Mouse (Mus musculus): ENCODE results near the gene Cdca8.

Cdca8 gene

DNA sequence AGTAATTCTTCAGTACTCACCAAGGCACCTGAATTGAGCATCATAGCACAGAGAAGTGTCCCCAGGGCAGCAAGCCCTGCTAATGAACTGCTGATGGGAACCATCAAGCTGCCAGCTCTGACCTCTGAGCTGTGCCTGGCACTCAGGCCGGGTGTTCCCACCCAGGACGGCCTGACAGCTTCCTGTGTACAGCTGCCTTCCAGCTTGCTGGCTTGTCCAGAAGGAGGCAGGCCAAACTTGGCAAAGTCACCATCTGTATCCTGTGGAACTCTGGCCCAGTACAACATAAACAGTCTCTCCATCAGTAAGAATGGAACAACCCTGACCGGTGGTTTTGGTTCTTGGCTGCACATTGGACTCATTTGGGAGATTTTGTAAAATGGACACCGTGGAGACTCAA is 14.4 kb upstream of the Cdca8 start:
- DNase-seq (ENCODE audit: low spot score in 2 of 2): no peak

DNA sequence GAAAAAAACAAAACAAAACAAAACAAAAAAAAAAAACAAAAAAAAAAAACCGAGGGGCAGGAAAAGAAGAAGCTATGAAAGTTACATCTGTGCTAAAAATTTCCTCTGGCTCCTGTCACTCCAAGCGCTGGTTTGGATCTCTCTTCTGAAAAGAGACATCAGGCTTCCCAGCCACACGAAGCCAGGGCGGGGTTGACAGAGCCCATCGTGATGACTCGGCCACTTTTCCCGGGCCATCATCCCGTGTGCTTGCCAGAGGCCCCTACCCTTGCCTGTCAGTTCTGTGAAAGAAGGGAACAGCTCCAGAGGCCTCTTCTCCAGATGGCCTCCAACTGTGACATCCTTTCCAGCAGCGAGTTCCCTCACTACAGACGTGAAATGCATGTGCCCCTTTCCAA is 11.9 kb upstream of the Cdca8 start:
- DNase-seq (ENCODE audit: low spot score in 2 of 2): no peak

DNA sequence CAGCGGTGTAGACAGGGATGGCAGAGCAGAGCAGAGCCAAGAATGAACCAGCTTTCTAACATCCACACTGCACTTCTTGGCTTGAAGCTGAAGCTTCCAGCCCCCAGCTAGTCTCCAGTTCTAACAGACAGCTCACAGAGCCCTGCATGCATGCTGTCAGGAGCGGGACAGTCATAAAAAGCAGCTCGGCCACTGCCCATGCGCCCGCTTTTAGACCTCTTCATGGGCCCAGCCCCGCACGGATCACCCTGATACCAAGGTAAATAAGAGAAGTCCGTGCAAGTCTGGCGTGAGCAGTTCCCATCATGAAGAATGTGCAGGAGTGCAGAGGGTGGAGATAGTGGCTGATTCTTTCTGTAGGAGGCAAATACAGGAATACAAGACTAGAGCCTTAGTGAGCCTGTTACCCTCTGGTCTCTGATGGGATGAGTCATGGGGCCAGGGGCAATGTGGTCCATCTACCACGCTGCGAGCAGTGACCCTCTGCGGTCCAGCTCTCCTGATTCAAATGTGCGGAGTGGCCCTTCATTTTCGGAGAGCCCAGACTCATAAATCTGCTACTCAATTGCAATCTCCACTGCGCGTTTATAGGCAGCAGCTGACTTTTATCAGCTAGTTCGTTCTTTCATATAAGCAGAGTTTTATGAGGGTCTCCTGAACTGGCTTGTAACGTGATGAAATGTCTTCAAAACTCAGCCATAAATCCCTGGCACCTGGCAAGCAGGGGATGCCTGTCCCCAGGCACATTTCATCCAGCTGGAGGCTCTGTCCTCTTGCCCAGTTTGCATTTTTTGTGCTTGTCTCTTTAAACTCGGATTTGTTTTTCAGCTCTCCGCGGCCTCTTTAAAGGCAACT is 11.3 kb upstream of the Cdca8 start:
- no peak for DNase-seq (ENCODE audit: low spot score in 2 of 2)

DNA sequence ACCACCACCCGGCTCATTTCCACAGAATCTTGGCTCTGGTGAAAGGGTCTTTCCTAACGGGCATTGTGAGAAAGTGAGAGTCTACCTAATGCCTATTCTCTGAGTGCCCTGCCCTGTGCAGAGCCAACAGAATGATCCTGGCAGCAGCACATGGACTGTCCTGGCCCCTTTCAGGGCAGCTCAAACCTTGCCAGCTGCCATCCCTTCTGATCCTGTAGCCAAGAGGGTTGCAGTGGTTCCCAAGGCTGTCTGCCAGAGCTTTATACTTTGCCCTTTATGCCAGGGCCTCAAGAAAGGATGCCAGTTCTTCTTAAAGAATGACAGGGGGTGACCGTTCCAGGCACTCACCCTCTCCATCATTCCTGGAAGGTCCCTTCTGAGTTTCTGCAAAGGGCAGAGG is 10.4 kb upstream of the Cdca8 start:
- DNase-seq (ENCODE audit: low spot score in 2 of 2): no peak

DNA sequence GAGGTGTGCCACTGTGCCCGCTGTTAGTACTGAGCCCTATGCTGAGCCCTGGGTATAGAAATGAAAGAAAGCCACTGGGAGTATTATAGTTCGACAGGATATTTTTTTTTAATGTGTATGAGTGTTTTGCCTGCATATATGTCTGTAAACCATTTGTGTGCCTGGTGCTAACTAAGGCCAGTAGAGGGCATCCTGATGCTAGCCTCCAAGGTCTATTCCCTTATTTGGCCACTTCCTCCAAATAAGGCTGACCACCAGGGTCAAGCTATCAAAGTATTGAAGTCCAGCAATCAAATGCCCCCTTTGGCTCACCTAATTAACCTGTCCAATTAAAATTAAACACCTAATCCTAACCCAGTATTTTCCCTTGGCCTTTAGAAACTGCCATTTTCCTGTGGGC is 5.8 kb upstream of the Cdca8 start:
- no peak for DNase-seq (ENCODE audit: low spot score in 2 of 2)

DNA sequence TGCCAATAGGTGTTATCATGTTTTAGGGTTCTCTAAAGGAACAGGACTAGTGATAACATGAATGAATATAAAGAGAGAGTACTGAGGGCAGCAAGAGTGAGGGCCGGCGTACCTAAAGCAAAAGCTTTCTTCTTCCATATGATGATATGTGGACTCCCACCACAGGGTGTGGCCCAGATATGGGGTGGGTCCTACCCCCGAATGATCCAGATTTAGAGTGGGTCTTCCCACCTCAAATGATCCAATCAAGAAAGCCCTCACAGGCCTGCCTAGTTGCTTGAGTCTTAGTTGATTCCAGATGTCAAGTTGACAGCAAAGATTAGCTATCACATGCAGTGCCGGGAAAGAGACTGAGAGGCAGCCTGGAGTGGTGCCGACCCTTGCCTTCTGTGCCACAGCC is 4.7 kb upstream of the Cdca8 start:
- no peak for DNase-seq (ENCODE audit: low spot score in 2 of 2)

DNA sequence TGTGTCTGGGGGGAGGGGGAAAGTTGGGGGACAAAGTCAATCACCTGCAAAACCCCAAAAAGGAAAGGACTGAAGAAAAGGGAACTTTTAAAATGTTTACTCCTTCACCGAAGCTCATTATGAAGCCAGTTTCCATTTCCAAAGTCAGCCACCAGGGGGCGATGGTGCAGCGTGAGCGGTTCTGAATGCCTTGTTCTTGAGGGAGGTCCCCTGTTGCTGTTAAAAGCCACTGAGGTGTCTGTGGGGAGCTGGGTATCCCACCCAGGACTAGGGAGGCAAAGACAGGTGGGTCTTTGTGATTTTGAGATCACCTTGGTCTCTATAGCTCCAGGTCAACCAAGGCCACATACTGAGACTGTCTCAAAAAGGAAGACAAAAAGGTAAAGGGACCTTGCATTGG is 3.9 kb upstream of the Cdca8 start:
- DNase-seq (ENCODE audit: low spot score in 2 of 2): peak; percentile 58 to 81

DNA sequence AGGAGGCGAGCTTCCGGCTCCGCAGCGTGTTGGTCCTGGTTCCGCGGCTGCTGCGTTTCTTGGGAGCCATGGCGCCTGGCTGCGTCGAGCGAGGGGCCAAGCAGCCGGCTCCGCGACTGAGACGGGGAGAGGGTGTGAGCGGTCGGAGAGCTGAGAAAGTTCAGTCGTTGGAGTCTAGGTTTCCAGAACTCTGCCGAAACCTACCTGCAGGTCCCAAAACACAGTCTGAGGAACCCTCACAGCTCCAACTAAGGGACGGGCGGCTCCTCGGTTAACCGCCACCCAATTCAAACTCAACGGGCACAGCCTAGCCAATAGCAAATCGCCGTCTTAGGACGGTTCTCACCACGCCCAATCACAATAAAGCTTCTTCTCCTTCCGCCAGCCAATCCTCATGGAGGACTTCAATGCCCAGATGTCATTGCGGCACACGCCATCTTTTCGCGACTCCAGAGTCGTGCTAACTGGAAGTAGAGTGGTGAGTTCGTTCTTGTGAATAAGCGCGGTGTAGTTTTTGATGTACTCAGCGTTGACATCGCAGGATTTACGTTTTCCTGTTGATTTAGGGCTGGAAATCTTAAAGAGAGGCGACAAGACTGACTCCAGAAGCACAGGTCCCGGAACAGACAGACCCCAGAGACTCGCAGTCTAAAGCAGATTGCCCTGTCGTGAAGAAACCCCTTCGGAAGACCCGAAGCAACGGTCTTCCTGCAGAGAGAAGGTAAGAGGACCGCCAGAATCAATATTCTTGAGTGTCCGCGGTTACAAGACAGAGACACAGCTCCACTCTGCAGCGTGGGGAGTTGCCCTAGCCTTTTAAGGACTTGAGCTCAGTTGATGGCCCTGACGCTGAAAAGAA is 2.3 kb downstream of the Cdca8 start, which contains the start of gene 9930104L06Rik:
Gene 9930104L06Rik, plus strand, starts transcription at position 436 of the 859 bp plus-strand sequence.
- peak; percentile 88 to 91 for DNase-seq (ENCODE audit: low spot score in 2 of 2)

DNA sequence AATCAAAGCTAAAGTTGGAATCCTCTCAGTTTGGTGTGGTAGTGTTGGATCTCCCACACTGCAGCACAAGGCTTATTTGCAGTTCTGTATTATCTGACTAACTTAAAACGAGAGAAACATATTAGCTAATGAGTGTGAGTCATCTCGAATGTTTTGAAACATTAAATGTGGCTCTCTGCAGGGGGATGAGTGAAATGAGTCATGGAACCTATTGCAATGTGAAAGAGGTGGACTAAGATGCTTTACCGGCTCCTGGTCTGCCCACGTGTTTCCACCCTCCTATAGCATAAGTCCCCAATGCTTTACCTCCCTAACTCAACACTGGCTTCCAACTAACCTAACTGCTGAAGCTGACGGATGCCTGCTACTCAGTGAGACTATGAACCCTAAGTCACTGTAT is 11.0 kb downstream of the Cdca8 start:
- no peak for DNase-seq (ENCODE audit: low spot score in 2 of 2)

DNA sequence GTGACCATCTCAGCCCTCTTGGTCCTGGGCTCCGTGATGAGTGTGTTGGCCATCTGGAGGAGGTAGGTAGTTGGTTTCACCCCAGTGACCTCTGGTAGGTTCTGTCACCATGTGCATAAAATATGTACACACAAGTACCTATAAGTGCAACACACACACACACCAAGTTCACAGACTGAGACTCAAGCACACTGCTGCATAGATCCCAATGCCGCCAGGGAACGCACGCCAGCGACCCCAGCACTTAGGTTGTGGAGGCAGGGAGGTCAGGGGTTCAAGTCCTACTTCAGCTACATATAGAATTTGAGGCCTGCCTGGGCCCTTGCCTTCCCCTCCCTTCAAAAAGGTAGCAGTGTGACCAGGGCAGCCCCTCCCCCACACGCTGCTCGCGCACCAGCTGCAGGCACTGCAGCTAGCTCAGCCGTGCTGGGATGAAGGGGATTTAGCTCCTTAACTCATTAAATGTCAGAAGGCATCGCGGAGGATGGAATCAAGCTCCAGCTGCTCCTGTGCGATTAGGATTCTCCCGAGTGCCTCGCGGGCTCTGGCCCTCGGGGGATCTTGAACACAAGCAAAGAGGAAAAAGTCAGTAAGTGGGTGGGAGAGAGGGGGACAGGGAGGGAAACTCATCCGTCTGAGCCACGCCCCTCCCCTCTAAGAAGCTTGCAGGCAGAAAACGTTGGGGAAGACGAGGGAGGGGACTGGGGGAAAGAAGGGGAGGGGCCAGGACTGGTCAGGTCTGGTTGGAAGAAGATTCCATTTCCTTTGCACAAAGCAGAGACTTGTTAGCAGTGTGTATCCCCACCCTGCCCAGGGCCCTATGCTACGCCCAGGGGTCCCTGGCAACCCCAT is 32.9 kb downstream of the Cdca8 start:
- DNase-seq (ENCODE audit: low spot score in 2 of 2): no peak

DNA sequence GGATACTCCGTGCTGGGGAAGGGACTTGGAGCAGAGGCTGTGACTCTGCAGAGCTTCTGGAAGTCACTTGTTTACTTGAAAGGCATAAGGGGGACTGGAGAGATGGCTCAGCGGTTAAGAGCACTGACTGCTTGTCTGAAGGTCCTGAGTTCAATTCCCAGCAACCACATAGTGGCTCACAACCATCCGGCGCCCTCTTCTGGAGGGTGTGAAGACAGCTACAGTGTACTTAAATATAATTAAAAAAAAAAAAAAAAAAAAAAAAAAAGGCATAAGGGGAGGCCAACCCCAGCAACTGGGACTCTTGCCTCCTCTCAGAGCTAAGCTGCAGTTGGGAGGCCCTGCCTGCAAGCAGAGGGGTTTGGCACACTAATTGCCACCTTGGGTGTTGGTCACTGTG is 33.7 kb downstream of the Cdca8 start:
- DNase-seq (ENCODE audit: low spot score in 2 of 2): no peak

DNA sequence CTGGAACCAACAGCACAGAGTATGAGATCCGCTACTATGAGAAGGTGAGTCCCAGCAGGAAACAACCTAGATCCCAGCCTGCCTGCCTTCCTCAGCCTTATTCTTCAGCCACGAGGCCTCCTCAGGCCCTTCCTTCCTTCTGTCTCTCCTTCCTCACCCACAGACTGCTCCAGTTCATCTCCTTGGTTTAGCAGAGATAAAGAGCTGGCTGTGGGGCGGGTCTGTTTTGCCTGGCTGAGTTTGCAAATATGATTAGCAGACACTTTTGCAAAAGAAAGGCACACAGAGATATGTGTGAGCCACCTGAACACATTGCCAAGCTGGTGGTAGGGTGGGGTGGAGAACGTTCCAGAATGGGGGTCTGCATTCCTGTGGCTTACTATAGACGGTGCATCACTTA is 39.2 kb downstream of the Cdca8 start:
- no peak for DNase-seq (ENCODE audit: low spot score in 2 of 2)

DNA sequence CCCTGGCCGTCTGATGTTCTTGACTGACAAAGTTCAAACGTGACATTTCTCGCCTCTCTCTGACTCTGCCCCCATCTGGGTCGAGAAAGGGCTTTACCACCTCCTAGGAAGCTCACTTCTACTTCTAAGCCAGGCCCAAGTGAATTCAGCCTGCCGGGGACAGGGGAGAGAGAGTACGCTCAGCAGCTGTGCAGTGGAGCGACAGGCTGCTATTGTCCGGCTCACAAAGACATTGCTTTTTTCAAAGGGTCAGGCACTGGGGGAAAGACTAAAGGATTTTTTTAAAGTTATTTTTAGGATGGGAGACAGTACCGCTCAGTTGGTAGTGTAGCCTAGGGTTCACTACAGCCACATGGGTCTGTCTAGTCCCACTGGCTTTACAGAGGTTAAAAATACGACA is 40.7 kb downstream of the Cdca8 start:
- no peak for DNase-seq (ENCODE audit: low spot score in 2 of 2)

DNA sequence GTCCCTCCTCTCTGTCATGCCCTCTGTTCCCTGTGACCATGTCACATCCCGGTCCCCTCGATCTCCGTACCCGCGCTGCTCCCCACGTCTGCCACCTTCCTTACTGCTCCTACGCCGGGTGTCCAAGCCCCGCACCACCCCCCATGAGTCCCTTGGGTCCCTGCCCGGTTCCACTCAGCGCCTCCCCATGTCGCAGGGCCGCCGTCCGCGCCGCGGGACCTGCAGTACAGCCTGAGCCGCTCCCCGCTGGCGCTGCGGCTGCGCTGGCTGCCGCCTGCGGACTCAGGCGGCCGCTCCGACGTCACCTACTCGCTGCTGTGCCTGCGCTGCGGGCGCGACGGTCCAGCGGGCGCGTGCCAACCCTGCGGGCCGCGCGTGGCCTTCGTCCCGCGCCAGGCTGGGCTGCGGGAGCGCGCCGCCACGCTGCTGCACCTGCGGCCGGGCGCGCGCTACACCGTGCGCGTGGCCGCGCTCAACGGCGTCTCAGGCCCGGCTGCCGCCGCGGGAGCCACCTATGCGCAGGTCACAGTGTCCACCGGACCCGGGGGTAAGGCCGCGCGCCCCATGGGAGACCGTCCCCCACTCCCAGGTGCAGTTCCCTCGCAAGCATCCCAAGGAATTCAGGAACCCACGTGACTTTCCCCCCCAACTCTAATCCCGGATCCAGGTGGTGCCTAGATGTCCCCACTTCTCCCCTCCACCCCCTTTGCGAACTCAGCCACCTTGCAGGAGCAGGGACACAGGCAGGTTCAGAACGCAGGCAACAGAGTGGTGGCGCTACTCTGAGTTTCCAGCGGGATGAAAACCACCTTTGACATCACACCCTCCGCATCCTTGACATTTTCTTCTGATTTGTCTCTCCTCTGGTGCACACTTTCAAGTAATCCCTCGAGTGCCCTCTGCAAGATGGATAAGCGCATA is 44.3 kb downstream of the Cdca8 start:
- DNase-seq (ENCODE audit: low spot score in 2 of 2): no peak

DNA sequence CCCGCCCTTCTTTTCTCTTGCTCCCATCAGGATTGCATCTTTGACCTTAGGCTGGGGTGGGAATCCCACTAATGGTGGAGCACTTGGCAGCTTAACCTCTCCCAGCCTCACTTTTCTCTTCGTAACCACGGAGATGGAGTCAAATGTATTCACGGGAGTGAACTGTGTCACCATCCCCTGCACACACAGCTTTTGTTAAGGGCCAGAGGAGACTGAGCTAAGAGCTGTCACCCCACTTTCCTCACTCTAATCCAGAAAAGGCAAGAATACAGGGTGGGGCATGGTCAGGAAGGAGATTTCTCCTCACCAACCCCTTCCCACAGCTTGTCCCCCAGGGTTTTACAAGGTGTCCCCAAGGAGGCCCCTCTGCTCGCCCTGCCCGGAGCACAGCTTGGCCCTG is 45.3 kb downstream of the Cdca8 start:
- no peak for DNase-seq (ENCODE audit: low spot score in 2 of 2)

DNA sequence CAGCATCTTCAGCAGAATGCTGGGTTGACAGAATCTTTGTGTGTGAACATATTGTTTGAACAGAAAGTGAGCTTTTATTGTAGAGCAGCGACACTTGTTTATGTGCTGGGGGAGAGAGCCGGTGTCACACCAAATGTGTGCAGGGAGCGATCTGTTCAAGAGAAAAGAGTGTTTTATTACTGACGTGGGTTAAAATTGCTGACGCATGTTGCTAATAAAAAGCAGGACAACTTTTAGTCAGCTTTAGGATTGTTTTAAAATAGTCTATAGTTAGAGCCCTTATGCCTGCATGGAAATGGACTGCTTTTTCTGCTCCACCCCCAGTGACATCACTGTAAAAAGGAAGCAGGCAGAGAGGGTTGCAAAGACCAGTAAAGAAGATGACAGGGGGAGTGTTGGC is 48.3 kb downstream of the Cdca8 start:
- no peak for DNase-seq (ENCODE audit: low spot score in 2 of 2)

DNA sequence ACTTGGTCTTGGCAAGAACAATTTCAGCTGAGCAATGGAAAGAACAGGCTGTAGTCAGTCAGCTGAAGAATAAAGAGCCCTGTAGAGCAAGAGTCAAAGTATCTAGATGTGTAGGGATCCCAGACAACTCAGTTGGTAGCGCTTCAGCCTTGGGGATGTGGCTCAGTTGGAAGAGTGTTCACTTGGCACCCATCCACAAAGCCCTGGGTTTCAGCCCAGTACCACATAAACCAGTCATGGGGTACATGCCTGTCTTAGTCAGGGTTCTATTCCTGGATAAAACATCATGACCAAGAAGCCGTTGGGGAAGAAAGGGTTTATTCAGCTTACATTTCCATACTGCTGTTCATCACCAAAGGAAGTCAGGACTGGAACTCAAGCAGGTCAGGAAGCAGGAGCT is 49.2 kb downstream of the Cdca8 start:
- DNase-seq (ENCODE audit: low spot score in 2 of 2): no peak

DNA sequence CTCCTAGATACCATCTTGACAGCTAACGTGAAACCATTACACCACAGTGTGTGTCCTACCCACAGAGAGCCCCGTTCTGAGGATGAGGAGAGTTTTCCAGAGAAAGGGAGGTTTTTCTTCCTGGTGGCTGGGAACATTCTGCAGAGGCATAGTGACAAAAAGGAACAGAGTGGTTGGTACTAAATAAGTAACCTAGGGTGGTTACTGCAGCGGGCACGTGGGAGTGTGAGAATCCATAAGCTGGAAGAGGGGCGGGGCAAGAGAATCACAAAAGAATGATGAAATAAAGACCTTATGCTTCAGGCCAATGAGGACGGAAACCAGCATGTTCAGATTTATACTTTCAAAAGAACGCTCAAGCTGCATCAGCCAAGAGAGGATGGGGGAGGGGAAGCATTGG is 50.4 kb downstream of the Cdca8 start:
- DNase-seq (ENCODE audit: low spot score in 2 of 2): no peak

DNA sequence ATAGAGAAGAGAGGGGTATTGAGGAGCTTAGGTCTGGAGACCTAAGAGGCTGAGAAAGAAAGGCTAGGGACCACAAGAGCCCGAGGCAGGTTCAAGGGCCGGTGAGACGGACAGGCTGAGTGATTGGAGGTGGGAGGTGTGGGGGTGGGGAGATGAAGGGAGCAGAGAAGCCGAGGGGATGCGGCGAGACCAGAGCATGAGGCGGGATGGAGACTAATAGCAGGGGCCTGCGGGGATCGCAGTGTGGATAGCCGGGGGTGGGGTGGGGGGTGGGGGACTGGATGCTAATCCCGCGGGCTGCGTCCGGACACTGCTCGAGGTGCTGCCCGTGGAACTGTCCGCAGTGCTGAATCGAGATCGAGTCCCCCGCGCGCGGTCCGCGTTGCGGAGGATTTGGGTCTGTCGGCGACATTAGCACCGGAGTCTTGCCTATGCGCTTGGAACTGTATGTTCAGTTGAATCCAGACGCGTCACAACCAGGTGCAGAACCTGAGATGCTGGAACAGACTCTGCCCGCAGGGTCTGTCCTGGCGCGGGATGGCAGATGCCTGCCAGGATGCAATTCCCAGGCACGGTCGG is 56.9 kb downstream of the Cdca8 start:
- DNase-seq (ENCODE audit: low spot score in 2 of 2): no peak

DNA sequence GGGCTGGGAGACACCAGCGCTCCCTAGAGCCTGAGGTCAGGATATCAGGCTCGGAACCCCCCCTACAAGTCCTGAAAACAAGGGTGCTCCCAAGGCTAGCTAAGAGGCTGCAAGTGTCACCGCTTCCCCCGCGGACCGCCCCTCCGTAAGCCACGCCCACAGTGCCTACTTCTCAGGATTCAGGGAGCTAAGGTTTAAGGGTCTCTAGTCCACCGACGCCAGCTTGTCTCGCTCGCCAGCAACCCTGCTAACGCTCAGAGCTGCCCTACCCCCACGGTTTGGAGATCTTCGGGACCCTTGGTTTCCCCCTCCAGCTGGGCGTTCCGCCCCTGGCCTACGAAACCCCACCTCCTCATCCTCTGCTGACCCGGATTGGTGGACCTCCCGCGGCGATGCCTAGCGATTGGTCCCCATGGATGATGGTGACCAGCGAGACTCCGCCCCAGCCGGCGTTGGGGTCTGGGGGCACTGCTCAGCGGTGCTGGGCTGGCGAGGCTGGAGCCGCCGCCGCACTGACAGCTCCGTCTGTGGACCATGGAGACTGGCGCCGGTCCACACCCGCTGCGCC is 57.7 kb downstream of the Cdca8 start:
- DNase-seq (ENCODE audit: low spot score in 2 of 2): no peak

Data from thymus, postnatal 10 days (tissue).